Mouse (Mus musculus): ENCODE measurements around the gene Crtc1.

GRCm38 (mm10) chr8:70409455-70409871 is 29.9 kb downstream of the Crtc1 start:
- TF ChIP-seq POLR2A (IDR thresholded peaks at IDR 0.05; ENCODE audit: low read depth, low read length) (no peak), CTCF (IDR thresholded peaks at IDR 0.05; ENCODE audit: extremely low read depth, insufficient read length, insufficient replicate concordance, low read depth, low read length) (no peak)
